Mouse (Mus musculus): ENCODE results near the gene Nid1. TPM values are rescaled to one million over a fixed set of nuclear protein-coding genes. Genes with fewer than 3 reads are reported as not detected.
"Not testable (repeated sequence)": the region's sequence is repeated elsewhere in the genome, so short reads cannot be mapped to it uniquely, and the experiment has no call there.

Gene Nid1
- total RNA-seq, 1 experiment from 2014 or later, result 7.6 TPM

GRCm38 (mm10) chr13:13525877-13526276, 88.5 kb downstream of the Nid1 start:
- ATAC-seq (ENCODE audit: extremely low read depth, insufficient number of reproducible peaks, low FRiP score, poor library complexity, severe bottlenecking), result peak; percentile 17; the same call in 1 of the 2 replicates

GRCm38 (mm10) chr13:13529115-13529542, 91.8 kb downstream of the Nid1 start:
- peak; percentile 81 for ATAC-seq (ENCODE audit: extremely low read depth, insufficient number of reproducible peaks, low FRiP score, poor library complexity, severe bottlenecking)

GRCm38 (mm10) chr13:13530913-13531312, 93.6 kb downstream of the Nid1 start:
- no peak for ATAC-seq (ENCODE audit: extremely low read depth, insufficient number of reproducible peaks, low FRiP score, poor library complexity, severe bottlenecking)

GRCm38 (mm10) chr13:13531923-13532322, 94.6 kb downstream of the Nid1 start:
- no peak for ATAC-seq (ENCODE audit: extremely low read depth, insufficient number of reproducible peaks, low FRiP score, poor library complexity, severe bottlenecking)

GRCm38 (mm10) chr13:13536555-13536954, 99.2 kb downstream of the Nid1 start:
- ATAC-seq (ENCODE audit: extremely low read depth, insufficient number of reproducible peaks, low FRiP score, poor library complexity, severe bottlenecking), result no peak

GRCm38 (mm10) chr13:13537272-13538015, 100.1 kb downstream of the Nid1 start:
- peak; percentile 58; the same call in 1 of the 2 replicates for ATAC-seq (ENCODE audit: extremely low read depth, insufficient number of reproducible peaks, low FRiP score, poor library complexity, severe bottlenecking)

- peak; percentile 82 for ATAC-seq (ENCODE audit: extremely low read depth, insufficient number of reproducible peaks, low FRiP score, poor library complexity, severe bottlenecking)
These were observed 101.4 kb downstream of the Nid1 start for GRCm38 (mm10) chr13:13538585-13539300.

GRCm38 (mm10) chr13:13543073-13543472, 105.7 kb downstream of the Nid1 start:
- not testable (repeated sequence) for ATAC-seq (ENCODE audit: extremely low read depth, insufficient number of reproducible peaks, low FRiP score, poor library complexity, severe bottlenecking)

- no peak for ATAC-seq (ENCODE audit: extremely low read depth, insufficient number of reproducible peaks, low FRiP score, poor library complexity, severe bottlenecking)
These were observed 109.4 kb downstream of the Nid1 start for GRCm38 (mm10) chr13:13546792-13547191.

- no peak for ATAC-seq (ENCODE audit: extremely low read depth, insufficient number of reproducible peaks, low FRiP score, poor library complexity, severe bottlenecking)
These were observed 110.5 kb downstream of the Nid1 start for GRCm38 (mm10) chr13:13547889-13548288.

- no peak for ATAC-seq (ENCODE audit: extremely low read depth, insufficient number of reproducible peaks, low FRiP score, poor library complexity, severe bottlenecking)
These were observed 111.3 kb downstream of the Nid1 start for GRCm38 (mm10) chr13:13548431-13549190.

GRCm38 (mm10) chr13:13549687-13550660, 112.6 kb downstream of the Nid1 start:
- ATAC-seq (ENCODE audit: extremely low read depth, insufficient number of reproducible peaks, low FRiP score, poor library complexity, severe bottlenecking), result no peak

- no peak for ATAC-seq (ENCODE audit: extremely low read depth, insufficient number of reproducible peaks, low FRiP score, poor library complexity, severe bottlenecking)
These were observed 114.7 kb downstream of the Nid1 start for GRCm38 (mm10) chr13:13552020-13552419.

- peak; percentile 17; the same call in 1 of the 2 replicates for ATAC-seq (ENCODE audit: extremely low read depth, insufficient number of reproducible peaks, low FRiP score, poor library complexity, severe bottlenecking)
These were observed 116.3 kb downstream of the Nid1 start for GRCm38 (mm10) chr13:13553660-13554059.

- no peak for ATAC-seq (ENCODE audit: extremely low read depth, insufficient number of reproducible peaks, low FRiP score, poor library complexity, severe bottlenecking)
These were observed 117.8 kb downstream of the Nid1 start for GRCm38 (mm10) chr13:13555196-13555595.

- peak; percentile 69 for ATAC-seq (ENCODE audit: extremely low read depth, insufficient number of reproducible peaks, low FRiP score, poor library complexity, severe bottlenecking)
These were observed 119.8 kb downstream of the Nid1 start for GRCm38 (mm10) chr13:13557001-13557743.

GRCm38 (mm10) chr13:13558251-13558650, 120.9 kb downstream of the Nid1 start:
- ATAC-seq (ENCODE audit: extremely low read depth, insufficient number of reproducible peaks, low FRiP score, poor library complexity, severe bottlenecking), result no peak

- ATAC-seq (ENCODE audit: extremely low read depth, insufficient number of reproducible peaks, low FRiP score, poor library complexity, severe bottlenecking), result peak; percentile 90
These were observed 121.5 kb downstream of the Nid1 start for GRCm38 (mm10) chr13:13558900-13559299.

Measured in neutrophil, adult 5-6 weeks (primary cell).